8 mouse cellular contexts compared by ENCODE assay signal in genomic region chr10:127063913-127064870, GRCm38 (mm10). TPM values are rescaled to one million over a fixed set of nuclear protein-coding genes. Genes with fewer than 3 reads are reported as not detected.
A peak's percentile ranks its signal among the peaks of the same experiment; 100 is the strongest.
DNase-seq lines count a peak whose midpoint lies in the region; ATAC-seq and TF ChIP-seq lines count a peak whose summit lies in the region.

No protein-coding gene starts in this region.

- H3K27me3 ChIP-seq in heart, adult 2 months (ENCODE audit: control insufficient read depth, insufficient read depth, low read length) = no peaks in the 10 kb centered on the region
- no peaks in the 10 kb centered on the region for H3K27me3 ChIP-seq in hindbrain, embryonic 16.5 days (replicated peaks; ENCODE audit: control insufficient read depth, insufficient read depth, low read length)
- H3K27me3 ChIP-seq in myocyte (ENCODE audit: control insufficient read depth, insufficient read depth, insufficient read length) = no peaks in the 10 kb centered on the region

- no peaks in the 10 kb centered on the region for H3K79me2 ChIP-seq in heart, adult 2 months (replicated peaks; ENCODE audit: control insufficient read depth, insufficient read depth, low read length)
- peaks cover 33% of the 10 kb centered on the region for H3K79me2 ChIP-seq in myocyte (ENCODE audit: control insufficient read depth, insufficient read depth)

- no peak for TF ChIP-seq CTCF in heart, adult 2 months (IDR thresholded peaks at IDR 0.05)

- H3K27ac ChIP-seq in heart, adult 2 months = peak overlapping the region; percentile 94
- peak overlapping the region; percentile 86 for H3K27ac ChIP-seq in hindbrain, embryonic 16.5 days (ENCODE audit: low read depth, low read length)

- no peak for DNase-seq in heart, adult 2 months
- no peak for DNase-seq in heart, adult 18-20 months
- peak; percentile 35 to 49 for DNase-seq in thymus, postnatal 36 days
- DNase-seq in thymus, postnatal 10 days (ENCODE audit: low spot score in 2 of 2) = no peak
- DNase-seq in left cerebral cortex, postnatal 25 days (ENCODE audit: low spot score in 2 of 2) = no peak
- DNase-seq in right cerebral cortex, postnatal 4 days = no peak

- no peak for TF ChIP-seq POLR2A in heart, adult 2 months (IDR thresholded peaks at IDR 0.05; ENCODE audit: insufficient read depth, low read depth, low read length)
- TF ChIP-seq POLR2A in myocyte (IDR thresholded peaks at IDR 0.05; ENCODE audit: insufficient read length, low read depth) = no peak

- no peaks in the 10 kb centered on the region for H3K36me3 ChIP-seq in heart, adult 2 months (ENCODE audit: control insufficient read depth, insufficient read depth, low read length)
- H3K36me3 ChIP-seq in hindbrain, embryonic 16.5 days (ENCODE audit: control insufficient read depth, insufficient read depth, low read length) = peaks cover 38% of the 10 kb centered on the region
- H3K36me3 ChIP-seq in myocyte (ENCODE audit: control insufficient read depth, insufficient read depth) = peaks cover 35% of the 10 kb centered on the region

- peak overlapping the region; percentile 77 for H3K4me2 ChIP-seq in hindbrain, embryonic 16.5 days (ENCODE audit: low read length)
- H3K4me2 ChIP-seq in myocyte (ENCODE audit: low read depth) = peak overlapping the region; percentile 79

- no peak for ATAC-seq in hindbrain, embryonic 16.5 days

- intact Hi-C loops in heart, adult 2 months (cut with DNase I) = loop anchor here (10.0 kb wide), 1 partner anchor 1681 kb away; the partner anchor contains the start of genes Dgka and Pym1
- intact Hi-C loops in left cerebral cortex, postnatal 25 days (cut with DNase I) = no loop called here

- no peaks in the 10 kb centered on the region for H3K9me3 ChIP-seq in hindbrain, embryonic 16.5 days (ENCODE audit: control insufficient read depth, low read length)

- 11% methylated on average over 37 of the region's 37 CpGs for WGBS in heart, adult 2 months
- 12% methylated on average over 37 of the region's 37 CpGs for WGBS in hindbrain, embryonic 16.5 days

- peak overlapping the region; percentile 79 for H3K9ac ChIP-seq in heart, adult 2 months (ENCODE audit: low read depth, low read length)
- peak overlapping the region; percentile 84 for H3K9ac ChIP-seq in hindbrain, embryonic 16.5 days (ENCODE audit: low read depth, low read length)

- H3ac ChIP-seq in myocyte (ENCODE audit: control insufficient read depth, insufficient read length) = peak overlapping the region; percentile 17

- H3K4me1 ChIP-seq in heart, adult 2 months (ENCODE audit: control insufficient read depth, insufficient read depth, low read length) = peaks cover 8% of the 10 kb centered on the region
- H3K4me1 ChIP-seq in hindbrain, embryonic 16.5 days (ENCODE audit: control insufficient read depth, insufficient read depth, low read depth, low read length) = peaks cover 25% of the 10 kb centered on the region

- peak overlapping the region; percentile 77 for H3K4me3 ChIP-seq in heart, adult 2 months
- H3K4me3 ChIP-seq in hindbrain, embryonic 16.5 days (ENCODE audit: low read length) = peak overlapping the region; percentile 65
- H3K4me3 ChIP-seq in myocyte = peak overlapping the region; percentile 98

- TF ChIP-seq EP300 in heart, adult 2 months (IDR thresholded peaks at IDR 0.05; ENCODE audit: insufficient read depth, low read depth, low read length) = no peak

TF ChIP-seq in myocyte, 11 proteins besides CTCF, POLR2A, EP300 and RAD21:
- no peak for TF ChIP-seq MYOG (IDR thresholded peaks at IDR 0.05; ENCODE audit: control insufficient read depth in 1 of 3, insufficient read depth in 1 of 3, insufficient read length in 2 of 3, low read depth in 2 of 3)
- TF ChIP-seq REST (IDR thresholded peaks at IDR 0.05; ENCODE audit: insufficient read depth, insufficient read length) = no peak

RNA-seq across cellular contexts. Expression of gene Cdk4, which starts 0.9 kb away (rescaled TPM):
- 10 to 100 TPM; 77.8 to 83.0 TPM for total RNA-seq in heart, adult 2 months (2021)
- polyA plus RNA-seq in heart, adult 2 months (2012; rRNA removed) = 110 and 139 TPM in 2 replicates
- 10 to 100 TPM; 81.5 to 84.1 TPM for total RNA-seq in heart, adult 18-20 months (2021)
- 669 and 724 TPM in 2 replicates for polyA plus RNA-seq in hindbrain, embryonic 16.5 days (2015; fragmentation: Nextera tagmentation; extraction: Ambion mirVana)
- polyA plus RNA-seq in myocyte (2012; fragmentation: generic; extraction: Trizol) = 276 TPM
- total RNA-seq in left cerebral cortex, postnatal 25 days (2021) = 10 to 100 TPM; 84.9 to 86.2 TPM

RNA-seq across cellular contexts. Expression of gene March9, which starts 4.2 kb away (rescaled TPM):
- 1 to 10 TPM; 2.8 to 3.1 TPM for total RNA-seq in heart, adult 2 months (2021)
- 2.5 and 2.7 TPM in 2 replicates for polyA plus RNA-seq in heart, adult 2 months (2012; rRNA removed)
- total RNA-seq in heart, adult 18-20 months (2021) = 1 to 10 TPM; 2.9 to 3.5 TPM
- 5.2 and 6.0 TPM in 2 replicates for polyA plus RNA-seq in hindbrain, embryonic 16.5 days (2015; fragmentation: Nextera tagmentation; extraction: Ambion mirVana)
- 6.1 TPM for polyA plus RNA-seq in myocyte (2012; fragmentation: generic; extraction: Trizol)
- 10 to 100 TPM; 21.7 to 21.8 TPM for total RNA-seq in left cerebral cortex, postnatal 25 days (2021)

RNA-seq across cellular contexts. Expression of gene Tspan31, which starts 5.9 kb away (rescaled TPM):
- total RNA-seq in heart, adult 2 months (2021) = 10 to 100 TPM; 39.3 to 51.0 TPM
- 67.6 and 130 TPM in 2 replicates for polyA plus RNA-seq in heart, adult 2 months (2012; rRNA removed)
- total RNA-seq in heart, adult 18-20 months (2021) = 10 to 100 TPM; 44.7 to 47.4 TPM
- 123 TPM in 2 replicates for polyA plus RNA-seq in hindbrain, embryonic 16.5 days (2015; fragmentation: Nextera tagmentation; extraction: Ambion mirVana)
- 139 TPM for polyA plus RNA-seq in myocyte (2012; fragmentation: generic; extraction: Trizol)
- 10 to 100 TPM; 65.5 to 71.5 TPM for total RNA-seq in left cerebral cortex, postnatal 25 days (2021)

RNA-seq across cellular contexts. Expression of gene Agap2, which starts 10.9 kb away (rescaled TPM):
- 1 to 10 TPM; 5.0 to 5.5 TPM for total RNA-seq in heart, adult 2 months (2021)
- 2.9 and 4.8 TPM in 2 replicates for polyA plus RNA-seq in heart, adult 2 months (2012; rRNA removed)
- 1 to 10 TPM; 4.2 to 6.1 TPM for total RNA-seq in heart, adult 18-20 months (2021)
- 3.4 and 4.2 TPM in 2 replicates for polyA plus RNA-seq in hindbrain, embryonic 16.5 days (2015; fragmentation: Nextera tagmentation; extraction: Ambion mirVana)
- polyA plus RNA-seq in myocyte (2012; fragmentation: generic; extraction: Trizol) = 1.2 TPM
- 100 to 1,000 TPM; 678 to 689 TPM for total RNA-seq in left cerebral cortex, postnatal 25 days (2021)

RNA-seq across cellular contexts. Expression of gene Cyp27b1, which starts 16.1 kb away (rescaled TPM):
- total RNA-seq in heart, adult 2 months (2021) = under 1 TPM in 1 of 2 experiments, not detected in 1; 0.10 TPM
- polyA plus RNA-seq in heart, adult 2 months (2012; rRNA removed) = 0.12 and 0.35 TPM in 2 replicates
- total RNA-seq in heart, adult 18-20 months (2021) = under 1 TPM; 0.20 to 0.23 TPM
- polyA plus RNA-seq in hindbrain, embryonic 16.5 days (2015; fragmentation: Nextera tagmentation; extraction: Ambion mirVana) = 0.12 and 0.18 TPM in 2 replicates
- 0.56 TPM for polyA plus RNA-seq in myocyte (2012; fragmentation: generic; extraction: Trizol)
- 1 to 10 TPM in 1 of 2 experiments, under 1 TPM in 1; 0.57 to 1.1 TPM for total RNA-seq in left cerebral cortex, postnatal 25 days (2021)

Comparison
In these comparisons a context has a peak if more than half of its experiments do, and no peak if none do; other contexts are left out.
1. DNase-seq: peak in thymus, postnatal 36 days (2 of 2); none in heart, adult 2 months (0 of 2), heart, adult 18-20 months (0 of 2), thymus, postnatal 10 days (0 of 2), left cerebral cortex, postnatal 25 days (0 of 2) and right cerebral cortex, postnatal 4 days (single experiment).
2. RNA of gene March9, which starts 4.2 kb away (total RNA-seq): 21.7 to 21.8 TPM in left cerebral cortex, postnatal 25 days; 2.9 to 3.5 TPM in heart, adult 18-20 months and 2.8 to 3.1 TPM in heart, adult 2 months; every median in the first group is over 4 times any median in the second.
3. Peak in every context shown above with its lines, with median percentiles within 50 percentile points of each other: H3K4me3 ChIP-seq.